Mouse (Mus musculus) midbrain, embryonic 12.5 days (tissue): ENCODE measurements around the gene Sec63. TPM values are rescaled to one million over a fixed set of nuclear protein-coding genes. Genes with fewer than 3 reads are reported as not detected.

Experiments
- ATAC-seq: fragments of 200-750 bp; cut with Nextera tagmentation; 2 replicates; pipeline ENCODE4 v1.8.0; 2017; ENCODE audit warnings: low read depth, moderate TSS enrichment, moderate library complexity; ENCODE audit not compliant: low FRiP score
- H3K27ac ChIP-seq: fragments of 300-500 bp; sonication (generic); replicated peaks from 2 replicates; pipeline ENCODE4 v1.5.1; 2016; ENCODE audit warnings: mild to moderate bottlenecking
- H3K27me3 ChIP-seq: fragments of 300-500 bp; sonication (generic); 2 replicates; pipeline ENCODE4 v1.6.1; 2016; ENCODE audit warnings: mild to moderate bottlenecking
- H3K36me3 ChIP-seq: fragments of 300-500 bp; sonication (generic); 2 replicates; pipeline ENCODE4 v1.6.1; 2016
- H3K4me1 ChIP-seq: fragments of 300-500 bp; sonication (generic); 2 replicates; pipeline ENCODE4 v1.6.1; 2016
- H3K4me2 ChIP-seq: fragments of 300-500 bp; sonication (generic); replicated peaks from 2 replicates; pipeline ENCODE4 v1.6.1; 2016; ENCODE audit warnings: mild to moderate bottlenecking, moderate library complexity
- H3K4me3 ChIP-seq: fragments of 300-500 bp; sonication (generic); 2 replicates; pipeline ENCODE4 v1.5.1; 2016; ENCODE audit warnings: mild to moderate bottlenecking
- H3K9ac ChIP-seq: fragments of 300-500 bp; sonication (generic); replicated peaks from 2 replicates; pipeline ENCODE4 v1.6.1; 2016; ENCODE audit warnings: mild to moderate bottlenecking, moderate library complexity
- H3K9me3 ChIP-seq: fragments of 300-500 bp; sonication (generic); 2 replicates; pipeline ENCODE4 v1.6.1; 2016; ENCODE audit warnings: mild to moderate bottlenecking
- WGBS: fragments of 180-500 bp; shearing (Covaris S2); methylation state at CpG from one replicate; pipeline ENCODE4 v1.1.7; 2016; 5-methylcytosine and 5-hydroxymethylcytosine counted together
- polyA plus RNA-seq: library from polyadenylated mRNA; unstranded; fragments of >200 nt; fragmentation: Nextera tagmentation; extraction: Ambion mirVana; gene quantifications from 2 replicates; pipeline ENCODE4 v1.2.1, GENCODE M21; 2016

Sec63 gene
- polyA plus RNA-seq, 1 experiment from 2014 or later = 33.2 TPM

GRCm38 (mm10) chr10:42761901-42762669, 789 bp downstream of the Sec63 start:
- H3K4me1 ChIP-seq = peaks cover 25% of the 10 kb centered on the region
- no peaks in the 10 kb centered on the region for H3K36me3 ChIP-seq
- H3K4me3 ChIP-seq = peak overlapping the region; percentile 77
- peak overlapping the region; percentile 95 for H3K9ac ChIP-seq
- H3K27me3 ChIP-seq = no peaks in the 10 kb centered on the region
- H3K4me2 ChIP-seq = peak overlapping the region; percentile 76
- peak overlapping the region; percentile 88 for H3K27ac ChIP-seq
- no peaks in the 10 kb centered on the region for H3K9me3 ChIP-seq
- ATAC-seq = peak; percentile 74
- under 1% methylated on average over 54 of the region's 66 CpGs for WGBS

- H3K9me3 ChIP-seq = no peaks in the 10 kb centered on the region
- H3K36me3 ChIP-seq = no peaks in the 10 kb centered on the region
- H3K9ac ChIP-seq = peak overlapping the region; percentile 95
- no peak for ATAC-seq
- H3K4me3 ChIP-seq = peak overlapping the region; percentile 77
- H3K27ac ChIP-seq = peak overlapping the region; percentile 88
- H3K27me3 ChIP-seq = no peaks in the 10 kb centered on the region
- WGBS = 0% methylated on average over 6 of the region's 6 CpGs
- peaks cover 25% of the 10 kb centered on the region for H3K4me1 ChIP-seq
- H3K4me2 ChIP-seq = peak overlapping the region; percentile 76
Observed at GRCm38 (mm10) chr10:42762670-42763058, 1.4 kb downstream of the Sec63 start.

GRCm38 (mm10) chr10:42763246-42763645, 1.9 kb downstream of the Sec63 start:
- Histone ChIP-seq H3K4me2 (peak overlapping the region; percentile 76), H3K36me3 (no peaks in the 10 kb centered on the region), H3K27me3 (no peaks in the 10 kb centered on the region), H3K4me1 (peaks cover 25% of the 10 kb centered on the region), H3K9me3 (no peaks in the 10 kb centered on the region), H3K27ac (no peak overlapping the region), H3K9ac (peak overlapping the region; percentile 95), H3K4me3 (peak overlapping the region; percentile 77)
- no peak for ATAC-seq
- WGBS = 47% methylated on average over 4 of the region's 4 CpGs

GRCm38 (mm10) chr10:42765344-42765743, 4.0 kb downstream of the Sec63 start:
- H3K27ac ChIP-seq = no peak overlapping the region

GRCm38 (mm10) chr10:42775450-42775849, 14.2 kb downstream of the Sec63 start:
- Histone ChIP-seq H3K4me2 (no peak overlapping the region), H3K9me3 (no peaks in the 10 kb centered on the region), H3K36me3 (no peaks in the 10 kb centered on the region), H3K4me1 (no peaks in the 10 kb centered on the region), H3K4me3 (no peak overlapping the region), H3K27me3 (no peaks in the 10 kb centered on the region), H3K27ac (no peak overlapping the region), H3K9ac (no peak overlapping the region)
- 91% methylated on average over 3 of the region's 3 CpGs for WGBS
- no peak for ATAC-seq

More at GRCm38 (mm10) chr10:42765344-42765743, 4.0 kb downstream of the Sec63 start:
- no peak overlapping the region for H3K4me2 ChIP-seq
- H3K9ac ChIP-seq = no peak overlapping the region
- no peaks in the 10 kb centered on the region for H3K36me3 ChIP-seq
- H3K27me3 ChIP-seq = no peaks in the 10 kb centered on the region
- ATAC-seq = no peak
- H3K4me3 ChIP-seq = no peak overlapping the region
- H3K4me1 ChIP-seq = peaks cover 25% of the 10 kb centered on the region
- no peaks in the 10 kb centered on the region for H3K9me3 ChIP-seq

GRCm38 (mm10) chr10:42780753-42781152, 19.5 kb downstream of the Sec63 start:
- Histone ChIP-seq H3K4me3 (no peak overlapping the region), H3K4me2 (no peak overlapping the region), H3K36me3 (peaks cover 13% of the 10 kb centered on the region), H3K27ac (no peak overlapping the region), H3K27me3 (no peaks in the 10 kb centered on the region), H3K9ac (no peak overlapping the region), H3K4me1 (no peaks in the 10 kb centered on the region), H3K9me3 (no peaks in the 10 kb centered on the region)
- 92% methylated on average over 2 of the region's 2 CpGs for WGBS
- no peak for ATAC-seq

- Histone ChIP-seq H3K4me2 (no peak overlapping the region), H3K9ac (no peak overlapping the region), H3K4me1 (no peaks in the 10 kb centered on the region), H3K27me3 (no peaks in the 10 kb centered on the region), H3K27ac (no peak overlapping the region), H3K36me3 (peaks cover 15% of the 10 kb centered on the region), H3K4me3 (no peak overlapping the region), H3K9me3 (no peaks in the 10 kb centered on the region)
- no peak for ATAC-seq
- 79% methylated on average over 3 of the region's 3 CpGs for WGBS
Observed at GRCm38 (mm10) chr10:42781672-42782071, 20.4 kb downstream of the Sec63 start.

GRCm38 (mm10) chr10:42800922-42801321, 39.6 kb downstream of the Sec63 start:
- ATAC-seq = no peak
- Histone ChIP-seq H3K9ac (no peak overlapping the region), H3K27me3 (no peaks in the 10 kb centered on the region), H3K9me3 (no peaks in the 10 kb centered on the region), H3K36me3 (peaks cover 52% of the 10 kb centered on the region), H3K4me2 (no peak overlapping the region), H3K4me3 (no peak overlapping the region), H3K4me1 (no peaks in the 10 kb centered on the region), H3K27ac (no peak overlapping the region)
- WGBS = 70% methylated on average over 3 of the region's 3 CpGs

GRCm38 (mm10) chr10:42825923-42826322, 64.6 kb downstream of the Sec63 start:
- Histone ChIP-seq H3K4me3 (no peak overlapping the region), H3K36me3 (peaks cover 69% of the 10 kb centered on the region), H3K4me2 (no peak overlapping the region), H3K9me3 (no peaks in the 10 kb centered on the region), H3K27ac (no peak overlapping the region), H3K4me1 (peaks cover under 1% of the 10 kb centered on the region; the same call in 1 of the 2 replicates), H3K9ac (no peak overlapping the region), H3K27me3 (peaks cover 3% of the 10 kb centered on the region; the same call in 1 of the 2 replicates)
- 56% methylated on average over 6 of the region's 6 CpGs for WGBS
- no peak for ATAC-seq

- H3K9ac ChIP-seq = no peak overlapping the region
- peaks cover 10% of the 10 kb centered on the region; the same call in 1 of the 2 replicates for H3K4me1 ChIP-seq
- H3K27ac ChIP-seq = no peak overlapping the region
- no peaks in the 10 kb centered on the region for H3K9me3 ChIP-seq
- H3K36me3 ChIP-seq = peaks cover 65% of the 10 kb centered on the region
- H3K4me3 ChIP-seq = no peak overlapping the region
- 85% methylated on average over 5 of the region's 5 CpGs for WGBS
- no peak for ATAC-seq
- peaks cover 3% of the 10 kb centered on the region; the same call in 1 of the 2 replicates for H3K27me3 ChIP-seq
- H3K4me2 ChIP-seq = no peak overlapping the region
Observed at GRCm38 (mm10) chr10:42827155-42827554, 65.9 kb downstream of the Sec63 start.

- H3K36me3 ChIP-seq = peaks cover 45% of the 10 kb centered on the region
- H3K4me1 ChIP-seq = peaks cover 36% of the 10 kb centered on the region
- H3K9me3 ChIP-seq = no peaks in the 10 kb centered on the region
- 88% methylated on average over 2 of the region's 2 CpGs for WGBS
- H3K4me3 ChIP-seq = no peak overlapping the region
- ATAC-seq = no peak
- no peak overlapping the region for H3K27ac ChIP-seq
- H3K9ac ChIP-seq = no peak overlapping the region
- H3K4me2 ChIP-seq = no peak overlapping the region
- peaks cover 3% of the 10 kb centered on the region; the same call in 1 of the 2 replicates for H3K27me3 ChIP-seq
Observed at GRCm38 (mm10) chr10:42830007-42830406, 68.7 kb downstream of the Sec63 start.

- Histone ChIP-seq H3K36me3 (peaks cover 41% of the 10 kb centered on the region), H3K9ac (no peak overlapping the region), H3K4me1 (peaks cover 40% of the 10 kb centered on the region), H3K4me3 (no peak overlapping the region), H3K4me2 (no peak overlapping the region), H3K9me3 (no peaks in the 10 kb centered on the region), H3K27ac (no peak overlapping the region), H3K27me3 (peaks cover 3% of the 10 kb centered on the region; the same call in 1 of the 2 replicates)
- ATAC-seq = no peak
- WGBS = 60% methylated on average over 6 of the region's 6 CpGs
Observed at GRCm38 (mm10) chr10:42830409-42830808, 69.1 kb downstream of the Sec63 start.
